9 mouse cellular contexts compared by ENCODE assay signal in the genomic region with DNA sequence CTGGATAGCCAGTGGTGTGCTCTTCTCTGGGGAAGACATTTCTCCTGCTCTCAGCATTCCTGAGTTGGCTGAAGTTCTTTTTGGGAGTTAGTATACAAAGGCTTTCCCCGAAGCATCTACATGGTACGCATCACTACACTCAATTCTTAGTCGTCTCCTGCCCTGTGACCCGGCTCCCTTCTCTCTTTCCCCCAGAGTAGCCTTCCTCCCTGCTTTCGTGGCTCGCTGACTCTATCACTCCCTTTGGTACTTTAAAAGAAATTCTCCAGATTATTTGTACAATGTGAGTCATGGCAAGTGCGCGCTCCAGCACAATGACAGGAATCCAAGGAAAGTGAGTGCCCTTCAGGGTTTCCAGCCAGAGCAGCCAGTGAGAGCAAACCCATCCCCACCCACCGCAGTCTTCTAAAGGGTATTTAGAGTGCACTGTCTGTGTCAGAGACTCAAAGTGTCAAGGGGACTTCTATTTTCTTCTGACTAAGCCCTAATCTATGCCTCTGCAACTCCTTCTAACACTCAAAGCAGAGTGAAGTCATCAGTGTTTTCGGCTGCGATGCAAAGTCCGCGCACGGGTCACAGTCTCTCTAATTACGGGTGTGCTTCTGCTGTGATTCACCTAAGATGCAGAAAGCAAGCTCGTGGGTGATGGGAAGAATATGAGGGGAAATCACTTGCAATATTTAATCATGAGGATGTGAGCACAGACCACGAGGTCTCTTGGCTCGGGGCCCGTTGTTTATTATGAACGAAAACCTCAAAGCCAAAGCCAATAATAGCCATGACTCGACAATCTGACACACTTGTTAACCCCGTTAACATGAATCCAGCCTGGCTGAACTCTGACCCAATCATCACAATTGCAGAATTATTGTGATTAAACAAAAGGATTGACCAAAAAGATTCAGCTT.
DNase-seq lines count a peak whose midpoint lies in the region; ATAC-seq and TF ChIP-seq lines count a peak whose summit lies in the region.
"Had no signal": no experiment of that assay in that cellular context is flagged by ENCODE, and none has a peak within 500 bp of the region (broad histone marks: within the 10 kb centered on the region; RNA-seq: fewer than 3 reads in every experiment).

No protein-coding gene starts in this region.

- no peak for DNase-seq in liver, postnatal 0 days
- DNase-seq in liver, embryonic 11.5 days (ENCODE audit: low spot score), result no peak
- peak; percentile 20 for DNase-seq in lung, adult 2 months
- DNase-seq in urinary bladder, postnatal 25 days (ENCODE audit: low spot score), result no peak
- DNase-seq in cerebellum, adult 8-10 months, result no peak
- DNase-seq: layer of hippocampus, adult 9-11 months; right cerebral cortex, postnatal 4 days had no signal

- TF ChIP-seq CTCF in liver, postnatal 0 days (IDR thresholded peaks at IDR 0.05; ENCODE audit: low read depth), result no peak
- no peak for TF ChIP-seq CTCF in lung, adult 2 months (IDR thresholded peaks at IDR 0.05; ENCODE audit: insufficient read depth, low read length)

- no peak overlapping the region for H3K4me3 ChIP-seq in liver, postnatal 0 days (ENCODE audit: low read depth, low read length)
- no peak overlapping the region for H3K4me3 ChIP-seq in liver, embryonic 11.5 days (ENCODE audit: low read depth, low read length)
- no peak overlapping the region for H3K4me3 ChIP-seq in heart, embryonic 13.5 days
- no peak overlapping the region for H3K4me3 ChIP-seq in lung, adult 2 months (replicated peaks; ENCODE audit: extremely low read depth, low read depth, low read length)

- no peaks in the 10 kb centered on the region for H3K4me1 ChIP-seq in liver, postnatal 0 days (ENCODE audit: insufficient read depth)
- no peaks in the 10 kb centered on the region for H3K4me1 ChIP-seq in liver, embryonic 11.5 days (replicated peaks; ENCODE audit: control insufficient read depth, insufficient read depth, low read length)
- H3K4me1 ChIP-seq in heart, embryonic 13.5 days, result peaks cover 13% of the 10 kb centered on the region
- H3K4me1 ChIP-seq in lung, adult 2 months (ENCODE audit: control insufficient read depth, insufficient read depth, low read length), result peaks cover 2% of the 10 kb centered on the region; the same call in 1 of the 2 replicates

- no peak overlapping the region for H3K4me2 ChIP-seq in liver, postnatal 0 days (ENCODE audit: low read depth, low read length)
- no peak overlapping the region for H3K4me2 ChIP-seq in liver, embryonic 11.5 days
- H3K4me2 ChIP-seq in heart, embryonic 13.5 days, result peak overlapping the region; percentile 48

- no peaks in the 10 kb centered on the region for H3K27me3 ChIP-seq in liver, postnatal 0 days (ENCODE audit: insufficient read depth, low read length)
- no peaks in the 10 kb centered on the region for H3K27me3 ChIP-seq in liver, embryonic 11.5 days (replicated peaks; ENCODE audit: control insufficient read depth, insufficient read depth, low read length)
- no peaks in the 10 kb centered on the region for H3K27me3 ChIP-seq in heart, embryonic 13.5 days (replicated peaks)

- no peak overlapping the region for H3K27ac ChIP-seq in liver, postnatal 0 days (ENCODE audit: low read depth)
- H3K27ac ChIP-seq in liver, embryonic 11.5 days (ENCODE audit: low read depth, low read length), result no peak overlapping the region
- peak overlapping the region; percentile 24; the same call in 1 of the 2 replicates for H3K27ac ChIP-seq in heart, embryonic 13.5 days (replicated peaks)

- no peaks in the 10 kb centered on the region; the same call in 1 of the 2 replicates for H3K36me3 ChIP-seq in liver, postnatal 0 days (replicated peaks; ENCODE audit: insufficient read depth, low read length)
- no peaks in the 10 kb centered on the region; the same call in 1 of the 2 replicates for H3K36me3 ChIP-seq in liver, embryonic 11.5 days (ENCODE audit: control insufficient read depth, insufficient read depth, low read length)
- H3K36me3 ChIP-seq in heart, embryonic 13.5 days, result peaks cover 12% of the 10 kb centered on the region

- no peak for TF ChIP-seq EP300 in liver, postnatal 0 days (IDR thresholded peaks at IDR 0.05; ENCODE audit: low read depth)

- WGBS in liver, postnatal 0 days (ENCODE audit: insufficient replicate concordance), result 78% methylated on average over 22 of the region's 22 CpGs
- WGBS in liver, embryonic 11.5 days, result 84% methylated on average over 22 of the region's 22 CpGs
- WGBS in heart, embryonic 13.5 days, result 57% methylated on average over 22 of the region's 22 CpGs
- 51% methylated on average over 22 of the region's 22 CpGs for WGBS in lung, adult 2 months

- no peak for TF ChIP-seq POLR2A in lung, adult 2 months (IDR thresholded peaks at IDR 0.05; ENCODE audit: borderline replicate concordance, extremely low read depth, low read depth, low read length)

- H3K9me3 ChIP-seq in liver, postnatal 0 days (ENCODE audit: low read length), result no peaks in the 10 kb centered on the region
- H3K9me3 ChIP-seq in liver, embryonic 11.5 days (ENCODE audit: control insufficient read depth, low read length), result no peaks in the 10 kb centered on the region
- no peaks in the 10 kb centered on the region for H3K9me3 ChIP-seq in heart, embryonic 13.5 days

- peak; percentile 27 for ATAC-seq in liver, postnatal 0 days
- ATAC-seq in liver, embryonic 11.5 days (replicated peaks; ENCODE audit: low FRiP score), result no peak
- no peak for ATAC-seq in heart, embryonic 13.5 days (ENCODE audit: extremely low read depth, insufficient number of reproducible peaks, low FRiP score, low TSS enrichment)
- ATAC-seq in activated CD4-positive, CD25-positive, alpha-beta regulatory T cell, adult 4 months, result no peak

- H3K9ac ChIP-seq in liver, postnatal 0 days (replicated peaks), result no peak overlapping the region
- no peak overlapping the region for H3K9ac ChIP-seq in liver, embryonic 11.5 days (ENCODE audit: low read depth, low read length)
- peak overlapping the region; percentile 33; the same call in 1 of the 2 replicates for H3K9ac ChIP-seq in heart, embryonic 13.5 days
